Mouse (Mus musculus) heart, postnatal 14 days (tissue): ENCODE results near the gene Dtnb. TPM values are rescaled to one million over a fixed set of nuclear protein-coding genes. Genes with fewer than 3 reads are reported as not detected.

ENCODE experiments used
- DNase-seq, 2 experiments: peaks; one replicate each; pipeline ENCODE4 v3.0.0; 2021 to 2022
- intact Hi-C: fragments of 180-260 bp; cut with DNase I; formaldehyde crosslinking; loops from one replicate; pipeline ENCODE4 v1.15.1; 2025
- total RNA-seq, 2 experiments: library from RNA; stranded (reverse); gene quantifications; 2 replicates each; pipeline ENCODE4 v1.2.3; 2021

The Dtnb gene
- total RNA-seq, 2 experiments from 2014 or later: 5.0 to 5.5 TPM

GRCm38 (mm10) chr12:3719151-3719721, 147.1 kb downstream of the Dtnb start:
- intact Hi-C loops: no loop called here
- no peak for DNase-seq

GRCm38 (mm10) chr12:3720527-3720926, 148.3 kb downstream of the Dtnb start:
- DNase-seq: no peak
- intact Hi-C loops: no loop called here

- DNase-seq: peak; percentile 27 to 58
- intact Hi-C loops: no loop called here
Measured at GRCm38 (mm10) chr12:3723762-3724161, 151.6 kb downstream of the Dtnb start.

GRCm38 (mm10) chr12:3724822-3725370, 152.7 kb downstream of the Dtnb start:
- DNase-seq: no peak
- intact Hi-C loops: no loop called here

GRCm38 (mm10) chr12:3729521-3730075, 157.4 kb downstream of the Dtnb start:
- intact Hi-C loops: no loop called here
- no peak for DNase-seq

- intact Hi-C loops: no loop called here
- peak in 1 of 2 experiments; percentile 30 for DNase-seq
Measured at GRCm38 (mm10) chr12:3732623-3733265, 160.6 kb downstream of the Dtnb start.

- no peak for DNase-seq
- intact Hi-C loops: no loop called here
Measured at GRCm38 (mm10) chr12:3733328-3733727, 161.1 kb downstream of the Dtnb start.

- intact Hi-C loops: no loop called here
- DNase-seq: no peak
Measured at GRCm38 (mm10) chr12:3737009-3737408, 164.8 kb downstream of the Dtnb start.

- no peak for DNase-seq
- intact Hi-C loops: no loop called here
Measured at GRCm38 (mm10) chr12:3738741-3739529, 166.8 kb downstream of the Dtnb start.

- DNase-seq: no peak
Measured at GRCm38 (mm10) chr12:3739749-3740704, 167.8 kb downstream of the Dtnb start.

GRCm38 (mm10) chr12:3740705-3741081, 168.5 kb downstream of the Dtnb start:
- intact Hi-C loops: no loop called here
- no peak for DNase-seq

More at GRCm38 (mm10) chr12:3739749-3740704, 167.8 kb downstream of the Dtnb start:
- intact Hi-C loops: no loop called here

- DNase-seq: peak; percentile 50 to 55
- intact Hi-C loops: no loop called here
Measured at GRCm38 (mm10) chr12:3745432-3746105, 173.4 kb downstream of the Dtnb start.

GRCm38 (mm10) chr12:3746369-3746768, 174.2 kb downstream of the Dtnb start:
- intact Hi-C loops: no loop called here
- DNase-seq: no peak

- intact Hi-C loops: no loop called here
- no peak for DNase-seq
Measured at GRCm38 (mm10) chr12:3747583-3747982, 175.4 kb downstream of the Dtnb start.

GRCm38 (mm10) chr12:3755522-3755921, 183.3 kb downstream of the Dtnb start:
- intact Hi-C loops: no loop called here
- no peak for DNase-seq

GRCm38 (mm10) chr12:3756216-3756615, 184.0 kb downstream of the Dtnb start:
- DNase-seq: no peak
- intact Hi-C loops: no loop called here

- intact Hi-C loops: loop anchor here (2.0 kb wide), 1 partner anchor 35 kb away; no protein-coding TSS in a partner anchor
- no peak for DNase-seq
Measured at GRCm38 (mm10) chr12:3758127-3758526, 185.9 kb downstream of the Dtnb start.

GRCm38 (mm10) chr12:3759419-3759818, 187.2 kb downstream of the Dtnb start:
- peak; percentile 64 to 65 for DNase-seq
- intact Hi-C loops: loop anchor here (2.0 kb wide), 1 partner anchor 33 kb away; no protein-coding TSS in a partner anchor
